Mouse (Mus musculus): ENCODE measurements around the gene Fcgr1.
"Not testable (repeated sequence)": the region's sequence is repeated elsewhere in the genome, so short reads cannot be mapped to it uniquely, and the experiment has no call there.

GRCm38 (mm10) chr3:96268776-96269378, 24.9 kb downstream of the Fcgr1 start:
- TF ChIP-seq GATA1 (IDR thresholded peaks at IDR 0.05; ENCODE audit: borderline replicate concordance, low read length); FLI1 (IDR thresholded peaks at IDR 0.05; ENCODE audit: low read length): not testable (repeated sequence)
